Comparison of ENCODE assay signal across 9 mouse cellular contexts in the genomic region with DNA sequence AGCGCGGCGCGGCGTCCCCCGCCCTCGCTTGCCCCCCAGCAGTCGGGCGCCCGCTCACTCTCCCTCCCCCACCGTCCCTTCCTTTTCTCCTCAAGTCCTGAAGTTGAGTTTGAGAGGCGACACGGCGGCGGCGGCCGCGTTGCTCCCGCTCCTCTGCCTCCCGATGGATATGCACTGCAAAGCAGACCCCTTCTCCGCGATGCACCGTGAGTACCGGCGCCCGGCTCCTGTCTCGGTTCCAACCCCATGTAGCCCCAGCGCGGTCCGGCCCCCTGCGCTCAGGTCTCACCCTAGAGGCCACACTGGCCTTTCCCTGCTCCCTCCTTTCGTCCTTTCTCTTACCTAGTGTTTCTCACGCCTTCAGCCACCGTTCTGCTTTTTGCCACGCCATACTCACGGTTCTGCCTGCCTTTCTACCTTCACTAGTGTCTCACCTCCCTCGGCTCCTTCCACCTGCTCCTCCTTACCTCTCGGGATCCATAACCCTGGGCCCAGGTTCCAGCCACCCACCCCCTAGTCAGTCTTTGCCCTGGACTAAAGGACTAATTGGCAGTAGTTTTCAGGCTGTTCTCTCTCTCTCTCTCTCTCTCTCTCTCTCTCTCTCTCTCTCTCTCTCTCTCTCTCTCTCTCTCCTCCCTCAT. TPM values are rescaled to one million over a fixed set of nuclear protein-coding genes. Genes with fewer than 3 reads are reported as not detected.
A peak's percentile ranks its signal among the peaks of the same experiment; 100 is the strongest.
DNase-seq lines count a peak whose midpoint lies in the region; ATAC-seq and TF ChIP-seq lines count a peak whose summit lies in the region.
"Had no signal": no experiment of that assay in that cellular context is flagged by ENCODE, and none has a peak within 500 bp of the region (broad histone marks: within the 10 kb centered on the region; RNA-seq: fewer than 3 reads in every experiment).

No protein-coding gene starts in this region.

- intact Hi-C loops in heart, postnatal 14 days (cut with DNase I) = loop anchor here (5.0 kb wide), 2 partner anchors 130 to 475 kb away; no protein-coding TSS in a partner anchor

- under 1% methylated on average over 32 of the region's 38 CpGs for WGBS in heart, embryonic 14.5 days
- under 1% methylated on average over 38 of the region's 38 CpGs for WGBS in forebrain, embryonic 10.5 days
- WGBS in kidney, embryonic 15.5 days = 1% methylated on average over 38 of the region's 38 CpGs
- under 1% methylated on average over 33 of the region's 38 CpGs for WGBS in midbrain, postnatal 0 days

- H3K36me3 ChIP-seq in heart, embryonic 14.5 days (ENCODE audit: control insufficient read depth, insufficient read depth, low read length) = no peaks in the 10 kb centered on the region
- no peaks in the 10 kb centered on the region for H3K36me3 ChIP-seq in forebrain, embryonic 10.5 days (replicated peaks)
- H3K36me3 ChIP-seq in kidney, embryonic 15.5 days = 0 out of 2 replicates have a peak, but pooled peaks cover 2% of the 10 kb centered on the region
- no peaks in the 10 kb centered on the region for H3K36me3 ChIP-seq in midbrain, postnatal 0 days (ENCODE audit: insufficient read depth, low read length)

- peak overlapping the region; percentile 21; the same call in 1 of the 2 replicates for H3K9ac ChIP-seq in heart, embryonic 14.5 days (ENCODE audit: low read length)
- H3K9ac ChIP-seq in kidney, embryonic 15.5 days = peak overlapping the region; percentile 91
- no peak overlapping the region for H3K9ac ChIP-seq in midbrain, postnatal 0 days (replicated peaks; ENCODE audit: low read length, poor library complexity, severe bottlenecking)

- peaks cover 5 to 24% of the 10 kb centered on the region in 2 experiments; a peak in 3 of 4 replicates for H3K4me1 ChIP-seq in heart, embryonic 14.5 days (ENCODE audit: control insufficient read depth in 2 of 2, insufficient read depth in 2 of 2, low read length in 2 of 2)
- peaks cover 79% of the 10 kb centered on the region for H3K4me1 ChIP-seq in forebrain, embryonic 10.5 days
- H3K4me1 ChIP-seq in kidney, embryonic 15.5 days = peaks cover 59% of the 10 kb centered on the region
- H3K4me1 ChIP-seq in midbrain, postnatal 0 days (ENCODE audit: insufficient read depth, low read length) = no peaks in the 10 kb centered on the region

- no peak for TF ChIP-seq CTCF in midbrain, postnatal 0 days (IDR thresholded peaks at IDR 0.05)

- H3K27me3 ChIP-seq in heart, embryonic 14.5 days (ENCODE audit: control insufficient read depth, insufficient read depth, low read length) = peaks cover 94% of the 10 kb centered on the region
- H3K27me3 ChIP-seq in forebrain, embryonic 10.5 days (ENCODE audit: poor library complexity, severe bottlenecking) = peaks cover 100% of the 10 kb centered on the region
- H3K27me3 ChIP-seq in kidney, embryonic 15.5 days = peaks cover 90% of the 10 kb centered on the region
- peaks cover 85% of the 10 kb centered on the region for H3K27me3 ChIP-seq in midbrain, postnatal 0 days (ENCODE audit: insufficient read depth, low read length)

- H3K4me2 ChIP-seq in heart, embryonic 14.5 days (ENCODE audit: low read length) = peak overlapping the region; percentile 77
- H3K4me2 ChIP-seq in kidney, embryonic 15.5 days = peak overlapping the region; percentile 78
- peak overlapping the region; percentile 32 for H3K4me2 ChIP-seq in midbrain, postnatal 0 days (ENCODE audit: low read depth, low read length, poor library complexity, severe bottlenecking)

- H3K9me3 ChIP-seq in heart, embryonic 14.5 days (ENCODE audit: control insufficient read depth, low read length) = no peaks in the 10 kb centered on the region
- no peaks in the 10 kb centered on the region for H3K9me3 ChIP-seq in forebrain, embryonic 10.5 days
- no peaks in the 10 kb centered on the region for H3K9me3 ChIP-seq in kidney, embryonic 15.5 days (replicated peaks)
- H3K9me3 ChIP-seq in midbrain, postnatal 0 days (ENCODE audit: low read length) = no peaks in the 10 kb centered on the region

- no peak overlapping the region for H3K27ac ChIP-seq in heart, embryonic 14.5 days (replicated peaks in 1 of 2; ENCODE audit: control insufficient read depth in 1 of 2, insufficient read depth in 1 of 2, low read depth in 2 of 2, low read length in 2 of 2)
- H3K27ac ChIP-seq in forebrain, embryonic 10.5 days = peak overlapping the region; percentile 66
- H3K27ac ChIP-seq in kidney, embryonic 15.5 days = peak overlapping the region; percentile 98
- H3K27ac ChIP-seq in midbrain, postnatal 0 days (ENCODE audit: low read depth, low read length) = no peak overlapping the region

- no peak for DNase-seq in heart, postnatal 14 days
- peak; percentile 65 for DNase-seq in forebrain, embryonic 10.5 days (ENCODE audit: extremely low spot score, low spot score)
- no peak for DNase-seq in midbrain, postnatal 0 days (ENCODE audit: low spot score)
- no peak for DNase-seq in adrenal gland, postnatal 36 days
- DNase-seq: thymus, postnatal 14 days had no signal

- H3K4me3 ChIP-seq in heart, embryonic 14.5 days (ENCODE audit: control insufficient read depth in 1 of 2, insufficient read depth in 1 of 2, low read depth in 1 of 2, low read length in 2 of 2) = peak overlapping the region; percentile 32 to 41; a peak in 3 of 4 replicates
- H3K4me3 ChIP-seq in forebrain, embryonic 10.5 days = peak overlapping the region; percentile 59
- peak overlapping the region; percentile 74 for H3K4me3 ChIP-seq in kidney, embryonic 15.5 days (replicated peaks)
- peak overlapping the region; percentile 23; the same call in 1 of the 2 replicates for H3K4me3 ChIP-seq in midbrain, postnatal 0 days (ENCODE audit: low read depth, low read length)

- ATAC-seq in heart, embryonic 14.5 days (ENCODE audit: insufficient number of reproducible peaks, insufficient read depth, low FRiP score, low read depth) = no peak
- no peak for ATAC-seq in kidney, embryonic 15.5 days (replicated peaks; ENCODE audit: low FRiP score)
- no peak for ATAC-seq in midbrain, postnatal 0 days (ENCODE audit: low FRiP score)
- no peak for ATAC-seq in megakaryocyte progenitor cell, adult 5-6 weeks (replicated peaks; ENCODE audit: poor library complexity)
- no peak for ATAC-seq in megakaryocyte-erythroid progenitor cell, adult 5-6 weeks (replicated peaks; ENCODE audit: low FRiP score, low TSS enrichment, poor library complexity, severe bottlenecking)

RNA-seq across cellular contexts. Expression of a gene that starts 1.5 kb away (rescaled TPM):
- not detected in 2 replicates for polyA plus RNA-seq in heart, embryonic 14.5 days (2014; fragmentation: Nextera tagmentation; extraction: Ambion mirVana)
- total RNA-seq in heart, postnatal 14 days (2021) = not detected
- polyA plus RNA-seq in forebrain, embryonic 10.5 days (2016; fragmentation: Nextera tagmentation; extraction: Ambion mirVana) = 0.56 and 0.81 TPM in 2 replicates
- 34.6 and 36.9 TPM in 2 replicates for polyA plus RNA-seq in kidney, embryonic 15.5 days (2015; fragmentation: Nextera tagmentation; extraction: Ambion mirVana)
- 0.28 and 0.77 TPM in 2 replicates for total RNA-seq in midbrain, postnatal 0 days (2014; rRNA removed)
- 0.19 and 0.21 TPM in 2 replicates for polyA plus RNA-seq in midbrain, postnatal 0 days (2015; fragmentation: Nextera tagmentation; extraction: Ambion mirVana)
- not detected for total RNA-seq in adrenal gland, postnatal 36 days (2021)
- not detected in 2 replicates for total RNA-seq in megakaryocyte progenitor cell, adult 5-6 weeks (2015)
- not detected in 2 replicates for total RNA-seq in megakaryocyte progenitor cell, adult 5-6 weeks (2017)
- not detected in 2 replicates for total RNA-seq in megakaryocyte-erythroid progenitor cell, adult 5-6 weeks (2014; fragmentation: Nextera tagmentation)
- total RNA-seq in megakaryocyte-erythroid progenitor cell, adult 5-6 weeks (2017) = not detected in 2 replicates

Comparison
In these comparisons a context has a peak if more than half of its experiments do, and no peak if none do; other contexts are left out.
1. H3K27ac ChIP-seq: peak in forebrain, embryonic 10.5 days (single experiment) and kidney, embryonic 15.5 days (single experiment); none in heart, embryonic 14.5 days (0 of 2) and midbrain, postnatal 0 days (single experiment).
2. H3K4me3 ChIP-seq: peak in every context shown above with its lines; median percentile 74 in kidney, embryonic 15.5 days; 59 in forebrain, embryonic 10.5 days; 36 in heart, embryonic 14.5 days; 23 in midbrain, postnatal 0 days.
3. Peak in every context shown above with its lines, with median percentiles within 50 percentile points of each other: H3K4me2 ChIP-seq.